In the genomic region with DNA sequence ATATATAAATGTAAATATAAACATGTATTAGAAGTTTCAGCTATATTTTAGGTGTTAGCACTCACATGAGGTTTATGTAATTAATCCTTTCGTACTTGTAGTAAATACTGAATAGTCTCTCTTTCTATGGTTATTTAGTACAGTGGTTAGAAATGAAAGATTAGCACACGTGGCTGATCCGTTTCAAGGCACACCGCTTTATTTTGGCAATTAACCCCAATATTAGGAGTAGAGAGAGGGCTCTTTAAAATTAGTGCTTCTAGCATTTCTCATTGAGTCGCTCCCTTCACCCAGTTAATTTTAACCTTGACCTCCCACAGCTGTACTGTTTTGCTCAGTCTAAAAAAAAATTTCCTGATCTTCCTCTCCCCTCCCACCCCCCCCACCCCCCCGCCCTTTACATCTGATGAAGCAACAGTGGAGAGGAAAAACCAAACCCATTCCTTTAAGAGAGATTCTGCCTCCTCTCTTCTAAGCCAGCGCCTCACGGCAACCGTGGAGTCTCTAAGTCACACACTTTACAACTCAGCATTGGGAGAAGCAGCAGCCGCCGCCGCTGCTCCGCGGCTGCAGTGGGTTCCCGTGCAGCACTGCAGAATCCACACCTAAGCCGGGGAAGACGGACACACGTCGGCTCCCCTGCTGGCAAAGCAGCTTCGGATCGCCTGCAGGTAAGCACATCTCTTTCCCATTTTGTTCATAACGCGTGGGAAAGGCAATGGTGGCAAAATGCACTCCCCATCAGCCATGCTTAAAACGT, we compare ENCODE assay signal across 8 mouse cellular contexts. TPM values are rescaled to one million over a fixed set of nuclear protein-coding genes. Genes with fewer than 3 reads are reported as not detected.
A peak's percentile ranks its signal among the peaks of the same experiment; 100 is the strongest.
DNase-seq lines count a peak whose midpoint lies in the region; ATAC-seq and TF ChIP-seq lines count a peak whose summit lies in the region.

A gene (plus strand): TSS at position 400 of the 760 bp plus-strand sequence.

- peak; percentile 62 to 85 for DNase-seq in adrenal gland, adult (ENCODE audit: inconsistent age in 2 of 2, low spot score in 1 of 2)
- peak; percentile 58 for DNase-seq in embryo, embryonic 10.5 days (ENCODE audit: low spot score)
- peak; percentile 36 for DNase-seq in gastrocnemius, postnatal 14 days
- peak; percentile 82 for DNase-seq in hindbrain, postnatal 0 days (ENCODE audit: low spot score)
- peak; percentile 50 to 62 for DNase-seq in left cerebral cortex, adult 18-20 months (ENCODE audit: low spot score in 2 of 2)
- peak; percentile 38 for DNase-seq in lung, postnatal 36 days
- peak; percentile 71 for DNase-seq in right cerebral cortex, adult 18-20 months
- no peak for DNase-seq in c-Kit-positive CD71-positive TER-119-positive erythroid progenitor cells, embryonic 14.5 days (ENCODE audit: low spot score)

- H3K36me3 ChIP-seq in hindbrain, postnatal 0 days (ENCODE audit: insufficient read depth, low read length): no peaks in the 10 kb centered on the region

- 6% methylated on average over 24 of the region's 24 CpGs for WGBS in hindbrain, postnatal 0 days

- no peaks in the 10 kb centered on the region for H3K9me3 ChIP-seq in hindbrain, postnatal 0 days (ENCODE audit: low read length)

- no peak for ATAC-seq in hindbrain, postnatal 0 days

- peak within 1 kb of the TSS; percentile 93 for H3K4me3 ChIP-seq in hindbrain, postnatal 0 days (ENCODE audit: low read length)

- peak within 1 kb of the TSS; percentile 91 for H3K4me2 ChIP-seq in hindbrain, postnatal 0 days (ENCODE audit: low read depth, low read length)

- peak within 1 kb of the TSS; percentile 75 for H3K9ac ChIP-seq in hindbrain, postnatal 0 days (replicated peaks; ENCODE audit: low read length)

- intact Hi-C loops in gastrocnemius, postnatal 14 days (cut with DNase I; ENCODE audit: low total_unique reads): loop anchor here (10.0 kb wide), 1 partner anchor 185 kb away; no protein-coding TSS in a partner anchor

- no peaks in the 10 kb centered on the region for H3K27me3 ChIP-seq in hindbrain, postnatal 0 days (ENCODE audit: insufficient read depth, low read length)

- peak; percentile 31; the same call in 1 of the 2 replicates for TF ChIP-seq CTCF in hindbrain, postnatal 0 days (IDR thresholded peaks at IDR 0.05; ENCODE audit: low read depth)

- peaks cover 12% of the 10 kb centered on the region; the same call in 1 of the 2 replicates for H3K4me1 ChIP-seq in hindbrain, postnatal 0 days (ENCODE audit: insufficient read depth, low read length)

- peak within 1 kb of the TSS; percentile 91 for H3K27ac ChIP-seq in hindbrain, postnatal 0 days

RNA-seq across cellular contexts. Expression of the gene that starts here (rescaled TPM):
- total RNA-seq in gastrocnemius, postnatal 14 days (2021): 10 to 100 TPM; 31.6 to 45.4 TPM
- 49.7 and 56.7 TPM in 2 replicates for total RNA-seq in hindbrain, postnatal 0 days (2014; rRNA removed)
- polyA plus RNA-seq in hindbrain, postnatal 0 days (2015; fragmentation: Nextera tagmentation; extraction: Ambion mirVana): 65.2 and 68.8 TPM in 2 replicates
- 10 to 100 TPM; 82.9 to 85.7 TPM for total RNA-seq in left cerebral cortex, adult 18-20 months (2021)
